Mouse (Mus musculus): Measurements from ENCODE around the gene Ptprn2.

- TF ChIP-seq CTCF (IDR thresholded peaks at IDR 0.05; ENCODE audit: control insufficient read depth, insufficient read depth, insufficient replicate concordance, low read depth, low read length) (no peak), POLR2A (IDR thresholded peaks at IDR 0.05; ENCODE audit: control insufficient read depth, low read depth, low read length) (no peak)
Observed at GRCm38 (mm10) chr12:116907424-116907823, 421.9 kb downstream of the Ptprn2 start.
